Mouse (Mus musculus) granulocyte monocyte progenitor cell, adult 5-6 weeks (primary cell): ENCODE measurements around the gene Nectin4. TPM values are rescaled to one million over a fixed set of nuclear protein-coding genes. Genes with fewer than 3 reads are reported as not detected.

Experiments
- ATAC-seq: replicated peaks from 2 replicates; pipeline ENCODE4 v1.8.0; 2016; ENCODE audit warnings: mild to moderate bottlenecking, moderate TSS enrichment, inconsistent platforms; ENCODE audit not compliant: poor library complexity, severe bottlenecking
- total RNA-seq, 2 experiments: library from RNA; stranded (forward) in 1 of 2; stranded (reverse) in 1 of 2; fragments of 200-712, 200-1000 nt in 1 of 2; fragments of >200 nt in 1 of 2; fragmentation: Nextera tagmentation in 1 of 2; gene quantifications; 2 replicates each; pipeline ENCODE4 v1.2.3; 2014 to 2017

The Nectin4 gene
- 1.5 and 2.4 TPM in 2 replicates for total RNA-seq (2014; fragmentation: Nextera tagmentation)
- total RNA-seq (2017): 0.99 and 1.6 TPM in 2 replicates

DNA sequence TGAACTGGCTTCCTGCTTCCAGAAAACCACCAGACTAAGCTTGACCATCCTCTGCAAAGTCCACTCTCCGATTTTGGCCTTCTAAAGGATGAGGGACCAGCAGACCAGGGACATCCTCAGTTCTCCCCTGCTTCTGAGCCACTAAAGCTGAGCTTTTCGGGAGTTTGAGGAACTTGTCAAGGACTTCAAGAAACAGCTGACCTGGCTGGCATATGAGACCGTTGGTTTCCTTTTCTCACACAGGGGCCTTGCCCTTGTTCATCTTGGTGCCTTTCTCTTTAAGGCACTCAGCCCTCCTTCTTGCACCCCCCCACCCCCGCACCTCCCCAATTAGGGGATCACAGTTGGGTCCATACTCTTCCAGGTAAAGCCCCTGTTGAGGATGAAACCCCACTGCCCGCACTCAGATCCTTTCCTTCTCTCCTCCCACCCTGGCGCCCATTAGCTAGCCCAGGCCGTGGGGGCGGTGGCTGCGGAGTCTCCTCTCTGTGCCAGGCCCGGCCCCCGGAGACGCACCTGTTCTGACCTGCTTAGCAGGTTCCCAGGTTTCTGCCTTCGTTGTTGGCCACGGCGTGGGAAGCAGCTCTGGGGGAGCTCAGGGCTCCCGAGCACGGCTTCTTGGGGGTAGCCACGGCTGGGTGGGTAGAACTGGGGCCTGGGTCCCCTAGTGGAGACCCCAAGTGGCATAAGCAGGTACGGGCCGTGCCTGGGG is at the start of gene Nectin4:
Gene Nectin4 (plus strand): TSS at position 255 of the 712 bp plus-strand sequence.
- peak; percentile 50 for ATAC-seq

- no peak for ATAC-seq
Measured at GRCm38 (mm10) chr1:171320151-171320550, 49.7 kb upstream of the Nectin4 start.

DNA sequence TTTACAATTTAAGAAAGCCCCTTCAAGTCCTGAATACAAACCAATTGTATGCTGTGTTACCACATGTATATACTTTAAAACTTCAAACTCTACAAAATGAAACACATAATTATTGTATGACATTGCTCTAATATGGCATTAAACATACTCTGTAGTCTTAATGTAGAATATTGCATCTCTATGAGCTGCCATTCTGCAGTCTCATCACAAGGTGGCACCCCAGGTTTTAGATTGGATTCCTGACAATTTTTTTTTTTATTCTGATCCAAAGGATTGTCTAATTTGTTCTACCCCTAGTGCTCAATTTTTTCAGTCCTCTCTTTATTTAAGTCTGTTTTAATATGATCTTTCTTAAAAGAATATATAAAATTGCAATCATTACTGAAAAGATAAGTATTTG is 48.5 kb upstream of the Nectin4 start:
- ATAC-seq: peak; percentile 63

- ATAC-seq: peak; percentile 48
Measured at GRCm38 (mm10) chr1:171322012-171322411, 47.9 kb upstream of the Nectin4 start.

DNA sequence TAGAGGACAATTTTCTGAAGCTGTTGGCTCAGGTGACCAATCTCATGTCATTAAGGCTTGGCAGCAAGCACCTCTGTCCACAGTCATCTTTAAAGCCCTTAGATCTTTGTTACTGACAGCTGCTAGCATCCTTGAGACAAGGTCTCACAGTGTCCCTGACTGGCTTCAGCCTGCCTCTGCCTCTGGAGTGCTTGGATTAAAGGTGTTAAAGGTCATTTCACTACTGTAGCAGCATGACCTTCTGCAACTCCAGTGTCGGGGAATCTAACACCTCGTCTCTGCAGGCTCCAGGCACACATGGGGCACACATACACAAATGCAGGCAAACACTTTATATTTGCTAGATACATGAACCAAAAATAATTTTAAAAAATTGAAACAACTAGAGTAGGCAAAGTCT is 44.3 kb upstream of the Nectin4 start:
- ATAC-seq: no peak

GRCm38 (mm10) chr1:171326588-171326987 is 43.3 kb upstream of the Nectin4 start:
- ATAC-seq: peak; percentile 21; the same call in 1 of the 2 replicates

GRCm38 (mm10) chr1:171328244-171328643 is 41.7 kb upstream of the Nectin4 start:
- ATAC-seq: no peak

GRCm38 (mm10) chr1:171328839-171329432 is 41.0 kb upstream of the Nectin4 start, which contains the start of gene Dedd:
Gene Dedd, plus strand, starts transcription at chr1:171329145.
- ATAC-seq: peak; percentile 81

DNA sequence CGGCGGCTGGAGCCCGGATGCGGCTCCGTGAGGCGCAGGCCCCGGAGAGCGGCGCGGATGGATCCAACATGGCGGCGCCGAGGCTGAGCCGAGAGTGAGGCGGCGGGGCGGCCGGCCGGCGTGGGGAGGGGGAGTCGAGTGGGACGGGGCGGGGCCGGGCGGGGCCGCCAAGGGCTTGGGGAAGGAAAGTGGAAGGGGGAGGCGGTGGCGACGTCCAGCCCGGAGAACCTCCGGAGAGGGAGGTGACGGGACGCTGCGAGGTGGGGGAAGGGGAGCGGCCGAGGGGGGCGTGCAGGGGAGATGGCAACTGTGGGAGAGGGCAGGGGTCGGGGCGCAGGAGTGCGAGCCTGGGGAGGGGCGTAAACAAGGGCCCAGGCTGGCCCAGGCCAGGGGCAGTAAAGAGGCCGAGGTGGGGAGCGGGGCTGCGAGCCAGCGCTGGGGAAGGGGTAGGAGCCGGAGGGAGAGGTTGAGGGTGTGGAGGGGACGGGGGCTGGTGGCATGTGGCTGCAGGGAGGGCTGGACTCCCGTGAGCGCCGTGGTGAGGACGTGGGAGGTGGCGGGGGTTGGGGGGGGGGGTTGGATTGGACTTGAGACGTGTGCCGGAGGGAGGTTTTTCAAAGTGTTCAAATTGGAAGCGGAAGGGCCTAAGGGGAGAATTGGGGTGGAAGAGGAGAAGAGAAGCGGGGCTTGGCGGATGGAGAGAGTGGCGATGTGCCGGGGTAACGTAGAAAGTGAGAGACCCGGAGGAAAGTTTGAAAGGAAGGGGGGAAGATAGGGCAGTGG is 40.3 kb upstream of the Nectin4 start:
- peak; percentile 57 for ATAC-seq

- ATAC-seq: no peak
Measured at GRCm38 (mm10) chr1:171330216-171330560, 39.7 kb upstream of the Nectin4 start.

- no peak for ATAC-seq
Measured at GRCm38 (mm10) chr1:171342262-171343207, 27.4 kb upstream of the Nectin4 start.

DNA sequence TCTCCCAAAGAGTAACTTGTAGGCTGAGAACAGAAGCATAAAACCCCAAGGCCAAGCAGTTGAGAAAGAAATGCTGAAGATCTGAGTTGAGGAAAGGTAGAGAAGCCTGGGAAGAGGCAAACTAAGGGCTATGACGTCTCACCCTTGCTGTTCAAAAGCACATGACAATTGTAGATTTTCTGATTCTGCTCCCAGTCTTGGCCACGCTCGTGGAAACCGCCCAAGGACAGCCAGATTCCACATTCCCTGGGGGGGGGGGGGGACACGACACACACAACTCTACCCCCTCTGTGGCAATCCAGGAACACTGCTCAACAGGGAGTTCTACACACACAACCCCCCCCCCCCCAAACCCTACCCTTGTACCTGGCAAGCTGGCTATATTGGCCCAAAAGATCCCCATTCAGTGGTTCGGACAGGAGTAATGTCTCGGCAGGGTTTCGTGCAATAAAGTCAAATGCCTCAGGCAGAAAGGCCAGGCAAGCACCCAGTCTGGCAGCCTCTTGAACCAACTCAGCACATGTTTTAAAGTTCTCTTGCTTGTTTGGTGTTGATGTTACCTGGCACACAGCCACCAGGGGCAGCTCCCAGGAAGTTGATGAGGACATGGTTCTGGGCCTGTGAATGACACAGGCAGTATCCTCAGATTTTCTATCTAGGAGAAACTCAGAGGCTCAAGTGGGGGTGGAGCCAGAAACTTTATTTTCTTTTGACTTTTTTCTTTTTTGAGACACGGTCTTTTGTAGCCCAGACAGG is 25.8 kb upstream of the Nectin4 start:
- no peak for ATAC-seq

- ATAC-seq: no peak
Measured at GRCm38 (mm10) chr1:171344715-171345114, 25.2 kb upstream of the Nectin4 start.

DNA sequence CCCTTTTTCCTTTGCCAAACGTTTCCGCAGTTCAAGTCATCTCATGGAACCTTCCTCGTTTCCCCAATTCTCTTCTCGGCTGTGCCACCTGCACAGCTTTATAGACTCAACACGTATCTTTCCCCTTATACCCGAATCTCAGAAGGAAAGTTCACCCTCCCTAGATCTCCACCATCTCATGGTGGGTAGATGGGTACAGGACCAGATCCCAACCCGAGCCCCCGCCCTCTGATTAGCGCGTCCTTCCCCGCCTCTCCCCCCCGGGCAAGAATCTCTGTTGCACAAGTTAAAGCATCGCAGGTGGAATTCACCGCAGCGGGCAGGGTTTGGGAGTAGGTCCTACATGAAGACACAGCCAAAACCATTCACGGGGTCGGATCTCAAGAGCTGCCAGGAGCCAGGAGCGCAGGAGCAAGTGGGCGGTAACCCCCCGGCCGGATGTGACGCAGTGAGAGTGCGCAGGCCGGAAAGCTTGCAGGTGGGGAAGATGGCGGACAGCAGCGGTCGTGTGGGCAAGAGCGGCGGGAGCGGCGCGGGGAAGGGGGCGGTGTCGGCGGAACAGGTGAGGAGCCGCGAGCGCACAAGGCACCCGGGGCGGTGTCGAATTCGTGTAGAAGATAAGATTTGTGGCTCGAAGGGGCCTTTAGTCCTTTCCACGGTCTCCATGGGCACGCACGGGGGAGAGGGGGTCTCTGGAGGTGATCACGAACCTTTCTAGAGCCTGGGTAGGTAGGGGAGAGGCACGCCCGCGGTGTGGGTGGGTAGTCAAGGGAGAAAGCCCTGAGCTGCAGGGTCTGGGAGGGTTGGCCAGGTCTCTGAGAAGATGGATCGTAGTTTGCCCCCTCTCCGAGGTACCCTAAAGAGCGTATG is 24.4 kb upstream of the Nectin4 start, which contains the start of the genes Nit1 and Pfdn2:
Gene Nit1 (minus strand): TSS at position 422 of the 870 bp plus-strand sequence.
Gene Pfdn2 (plus strand): TSS at position 446 of the 870 bp plus-strand sequence.
- ATAC-seq: peak; percentile 98

GRCm38 (mm10) chr1:171346095-171346450 is 23.8 kb upstream of the Nectin4 start:
- peak; percentile 23 for ATAC-seq

GRCm38 (mm10) chr1:171348665-171349064 is 21.2 kb upstream of the Nectin4 start:
- no peak for ATAC-seq

- no peak for ATAC-seq
Measured at GRCm38 (mm10) chr1:171349210-171349609, 20.7 kb upstream of the Nectin4 start.

DNA sequence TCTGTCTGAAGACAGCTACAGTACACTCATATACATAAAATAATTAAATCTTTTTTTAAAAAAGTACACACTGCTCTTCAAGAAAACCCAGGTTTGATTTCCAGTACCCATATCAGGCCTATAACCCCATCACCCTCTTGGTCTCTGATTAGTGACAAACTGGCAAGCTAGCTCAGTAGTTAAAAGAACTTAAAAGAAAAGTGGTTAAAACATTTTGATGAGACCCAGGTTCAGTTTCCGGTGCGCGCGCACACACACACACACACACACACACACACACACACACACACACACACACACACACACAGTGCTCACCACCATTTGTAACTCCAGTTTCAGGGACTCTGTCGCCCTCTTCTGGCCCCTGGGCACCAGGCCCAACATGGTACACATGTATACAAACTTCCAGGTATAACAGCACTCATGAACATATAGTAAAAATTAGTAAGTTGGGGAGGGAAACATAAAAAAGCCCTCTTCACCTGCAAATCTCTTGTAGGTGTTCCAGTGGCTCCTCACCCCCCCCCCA is 14.0 kb upstream of the Nectin4 start:
- 0 out of 2 replicates have a peak, but pooled peaks have one; percentile 15 for ATAC-seq
